Mouse (Mus musculus): ENCODE data around the gene Dock9.

DNA sequence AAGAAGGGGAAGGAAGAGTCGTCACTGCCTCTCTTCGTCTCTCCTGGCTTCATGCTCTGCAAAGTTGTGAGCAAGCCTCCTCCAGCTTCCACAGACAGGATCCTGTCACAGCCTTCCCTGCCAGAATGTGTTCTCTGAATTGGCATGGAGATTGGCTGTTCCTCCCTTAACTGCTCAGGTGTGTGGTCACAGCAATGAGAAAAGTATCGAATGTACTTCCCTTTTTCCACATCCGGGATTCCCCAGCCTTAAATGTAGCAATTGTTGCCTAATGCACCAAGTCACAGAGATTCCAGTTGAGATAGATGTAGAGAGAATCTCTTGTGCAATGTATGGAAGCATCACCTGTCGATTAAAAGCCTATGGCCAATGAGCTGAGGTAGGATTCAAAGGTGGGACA is 280.8 kb downstream of the Dock9 start:
- TF ChIP-seq CTCF (IDR thresholded peaks at IDR 0.05; ENCODE audit: low read depth, low read length) (no peak), POLR2A (IDR thresholded peaks at IDR 0.05; ENCODE audit: borderline replicate concordance, low read depth, low read length) (no peak)
